Mouse (Mus musculus): Measurements from ENCODE around the gene Lman1l.

- TF ChIP-seq CTCF (IDR thresholded peaks at IDR 0.05; ENCODE audit: low read depth) (no peak), EP300 (IDR thresholded peaks at IDR 0.05; ENCODE audit: low read depth) (no peak)
These were observed 36.2 kb upstream of the Lman1l start for GRCm38 (mm10) chr9:57656631-57657350.
